Mouse (Mus musculus): ENCODE results near the gene Trpc1. TPM values are rescaled to one million over a fixed set of nuclear protein-coding genes. Genes with fewer than 3 reads are reported as not detected.
A peak's percentile ranks its signal among the peaks of the same experiment; 100 is the strongest.

Trpc1 gene
- total RNA-seq (2015; ENCODE audit: low replicate concordance) = not detected in 2 replicates
- total RNA-seq (2017; ENCODE audit: low replicate concordance) = 0.43 TPM in 1 of 2 replicates, not detected in the other

DNA sequence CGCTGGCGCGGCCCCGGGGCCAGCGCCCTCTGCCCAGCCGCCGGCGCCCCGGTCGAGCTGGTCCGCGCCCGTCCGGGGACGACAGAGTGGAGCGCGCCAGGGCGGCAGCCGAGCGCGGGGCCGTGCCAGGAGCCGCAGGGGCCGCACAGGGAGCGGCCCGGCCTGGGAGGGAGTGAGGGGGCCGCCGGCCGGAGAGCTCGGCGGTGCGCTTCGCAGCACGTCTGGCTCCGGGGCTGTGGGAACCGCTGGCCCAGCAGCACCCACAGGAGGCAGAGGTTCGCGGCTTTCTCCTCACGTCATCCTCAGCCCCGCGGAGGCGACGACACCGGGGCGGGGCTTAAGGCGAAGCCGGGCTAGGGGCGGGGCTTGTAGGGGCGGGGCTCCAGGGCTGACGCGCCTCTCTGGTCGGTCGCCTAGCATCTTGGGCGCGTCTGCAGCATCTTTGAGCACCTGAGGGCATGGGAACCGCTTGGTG is at the start of gene Trpc1:
Trpc1 (minus strand) TSS at position 339 of the 475 bp plus-strand sequence.
- ATAC-seq (replicated peaks; ENCODE audit: low FRiP score, poor library complexity, severe bottlenecking) = peak; percentile 92

DNA sequence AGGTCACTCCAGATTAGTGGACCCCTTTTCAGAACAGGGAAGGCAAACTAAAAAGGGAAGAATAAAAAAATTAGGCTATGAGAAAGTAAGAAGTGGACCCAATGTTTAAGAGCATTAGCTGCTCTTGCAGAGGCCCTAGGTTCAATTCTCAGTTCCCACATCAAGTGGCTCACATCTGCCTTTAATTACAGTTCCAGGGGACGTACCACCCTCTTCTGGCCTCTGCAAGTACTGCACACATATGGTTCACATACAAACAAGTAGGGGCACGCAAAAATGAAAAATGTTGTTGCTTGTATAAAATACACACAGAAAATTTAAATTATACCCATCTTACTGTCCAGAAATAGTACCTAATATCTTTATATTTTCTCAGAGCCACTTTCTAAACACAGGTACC is 46.1 kb upstream of the Trpc1 start:
- ATAC-seq (replicated peaks; ENCODE audit: low FRiP score, poor library complexity, severe bottlenecking) = no peak

DNA sequence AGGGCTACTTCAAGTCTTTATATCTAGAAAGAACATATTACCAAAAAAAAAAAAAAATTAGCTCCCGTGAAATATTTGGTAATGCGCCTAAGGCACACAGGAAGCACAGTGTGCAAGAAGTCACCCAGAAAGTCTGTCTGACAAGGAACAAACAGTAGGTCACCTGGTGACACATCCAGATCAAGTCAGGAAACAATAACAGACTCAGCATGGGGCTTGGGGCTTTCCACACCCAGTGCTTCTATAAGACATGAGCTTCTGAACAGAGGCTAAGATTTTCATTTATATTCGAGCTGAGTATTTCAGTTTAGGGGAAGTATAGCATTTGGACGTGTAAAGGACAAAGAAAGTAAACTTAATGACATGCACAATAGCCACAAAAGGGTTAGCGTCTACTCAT is 45.7 kb upstream of the Trpc1 start:
- ATAC-seq (replicated peaks; ENCODE audit: low FRiP score, poor library complexity, severe bottlenecking) = no peak

DNA sequence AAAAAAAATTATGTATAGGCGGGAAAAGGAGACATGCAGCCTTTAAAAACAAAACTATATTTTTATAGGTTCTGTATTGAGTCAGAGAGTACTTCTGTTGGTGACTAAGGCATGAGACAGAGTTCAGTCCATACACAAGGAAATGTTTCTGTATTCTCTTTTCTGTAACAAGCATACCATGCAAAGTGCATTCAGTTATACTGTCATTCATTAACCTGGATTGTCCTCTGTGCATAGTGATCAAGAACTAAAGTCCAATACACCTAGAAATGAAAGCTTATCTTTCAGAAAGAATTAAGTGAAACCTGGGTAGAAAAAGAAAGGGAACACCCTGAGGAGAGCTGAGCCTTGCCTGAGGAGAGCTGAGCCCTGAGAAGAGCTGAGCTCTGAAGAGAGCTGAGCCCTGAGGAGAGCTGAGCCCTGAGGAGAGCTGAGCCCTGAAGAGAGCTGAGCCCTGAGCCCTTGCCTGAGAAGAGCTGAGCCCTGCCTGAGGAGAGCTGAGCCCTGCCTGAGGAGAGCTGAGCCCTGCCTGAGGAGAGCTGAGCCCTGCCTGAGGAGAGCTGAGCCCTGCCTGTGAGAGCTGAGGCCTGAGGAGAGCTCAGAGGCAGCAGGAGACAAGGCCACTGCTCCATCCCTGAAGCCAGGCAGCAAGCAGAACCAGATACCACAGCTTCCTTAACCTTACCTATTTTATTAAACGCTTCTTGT is 45.1 kb upstream of the Trpc1 start:
- no peak for ATAC-seq (replicated peaks; ENCODE audit: low FRiP score, poor library complexity, severe bottlenecking)

DNA sequence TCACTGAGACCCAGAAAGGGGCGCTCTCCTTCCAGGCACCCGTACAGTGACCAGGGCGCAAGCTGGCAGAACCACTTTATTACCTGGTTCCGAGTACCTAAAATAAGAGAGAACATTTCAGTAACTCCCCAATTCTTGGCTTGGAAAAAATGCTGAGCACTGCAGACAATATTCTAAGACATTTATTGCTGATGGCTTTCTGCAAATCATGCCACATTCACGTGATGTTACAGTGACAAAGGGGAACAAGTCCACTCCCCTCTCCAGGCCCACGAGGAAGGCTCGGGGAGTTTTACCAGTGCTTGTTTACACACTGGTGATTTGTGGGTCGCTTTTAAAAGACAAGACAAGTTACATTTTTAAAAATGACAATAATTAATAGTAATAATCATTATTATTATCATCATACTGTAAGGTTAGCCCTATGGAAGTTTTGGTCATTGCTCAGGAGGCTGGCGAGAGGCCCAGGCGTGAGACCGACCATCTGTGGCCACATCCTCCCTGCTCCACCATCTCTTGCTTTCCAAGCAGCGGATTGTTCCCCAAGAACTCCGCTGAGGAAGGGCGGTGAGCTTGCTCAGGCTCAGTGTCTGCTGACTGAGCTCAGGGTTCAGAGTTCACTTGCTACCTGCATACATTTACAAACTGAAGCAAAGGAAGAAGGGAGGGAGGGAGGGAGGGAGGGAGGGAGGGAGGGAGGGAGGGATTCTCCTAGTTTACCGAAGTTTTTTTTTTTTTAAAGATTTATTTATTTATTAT is 44.0 kb upstream of the Trpc1 start:
- ATAC-seq (replicated peaks; ENCODE audit: low FRiP score, poor library complexity, severe bottlenecking) = no peak

DNA sequence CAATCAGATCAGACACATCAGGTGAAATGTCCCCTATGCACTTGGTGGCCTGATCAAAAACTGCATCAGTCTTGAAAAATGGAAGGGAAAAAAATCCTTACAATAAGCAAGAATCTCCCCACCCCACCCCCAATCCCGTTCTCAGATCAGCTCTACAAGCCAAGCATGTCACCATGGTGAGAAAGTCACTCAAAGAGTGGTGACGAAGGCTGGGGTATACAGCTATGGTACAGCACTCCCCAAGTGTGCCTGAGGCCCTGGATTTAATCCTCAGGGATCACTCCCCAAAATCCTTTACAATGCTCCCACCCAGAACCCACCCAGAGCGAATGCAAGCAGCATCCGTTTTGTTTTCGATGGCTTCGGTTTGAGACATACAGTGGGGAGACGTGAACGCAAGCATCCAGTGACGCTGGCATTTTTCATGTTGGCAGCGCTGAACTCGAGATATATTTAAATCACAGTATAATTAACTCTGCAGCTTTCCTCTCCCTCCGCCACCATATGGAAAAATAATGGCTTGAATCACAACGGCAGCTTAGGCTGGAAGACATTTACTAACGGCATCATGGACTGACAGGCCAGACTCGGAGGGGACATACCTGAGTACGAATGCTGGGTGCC is 34.8 kb upstream of the Trpc1 start:
- no peak for ATAC-seq (replicated peaks; ENCODE audit: low FRiP score, poor library complexity, severe bottlenecking)

DNA sequence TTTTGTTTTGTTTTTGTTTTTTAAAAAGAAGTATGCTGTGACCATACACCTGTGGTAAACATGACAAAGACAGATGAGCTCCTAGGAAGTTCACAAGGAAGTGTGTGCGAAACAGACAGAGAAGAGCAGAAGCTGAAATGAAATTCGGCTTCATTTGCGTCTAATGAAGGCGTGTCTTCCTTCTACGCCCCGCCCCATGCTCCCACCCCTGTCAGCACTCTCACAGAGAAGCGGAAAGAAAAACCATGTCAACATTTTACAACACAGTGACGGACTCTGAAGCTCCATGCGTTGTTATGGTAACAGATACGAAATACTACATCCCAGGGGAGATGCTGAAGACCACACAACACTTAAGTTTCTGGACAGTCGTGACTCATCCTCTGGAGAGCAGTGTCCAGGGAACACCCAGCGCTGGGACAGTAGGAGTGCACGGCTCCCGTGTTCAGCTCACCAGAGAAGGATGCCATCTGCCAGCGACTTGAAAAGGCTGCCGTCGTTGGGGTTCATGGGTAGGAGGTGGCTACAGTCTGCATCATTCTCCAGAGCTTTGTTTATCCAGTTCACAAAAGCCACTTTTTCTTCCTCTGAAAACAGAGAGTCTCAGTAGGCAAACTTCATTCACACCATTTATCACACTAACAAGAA is 33.6 kb upstream of the Trpc1 start:
- no peak for ATAC-seq (replicated peaks; ENCODE audit: low FRiP score, poor library complexity, severe bottlenecking)

DNA sequence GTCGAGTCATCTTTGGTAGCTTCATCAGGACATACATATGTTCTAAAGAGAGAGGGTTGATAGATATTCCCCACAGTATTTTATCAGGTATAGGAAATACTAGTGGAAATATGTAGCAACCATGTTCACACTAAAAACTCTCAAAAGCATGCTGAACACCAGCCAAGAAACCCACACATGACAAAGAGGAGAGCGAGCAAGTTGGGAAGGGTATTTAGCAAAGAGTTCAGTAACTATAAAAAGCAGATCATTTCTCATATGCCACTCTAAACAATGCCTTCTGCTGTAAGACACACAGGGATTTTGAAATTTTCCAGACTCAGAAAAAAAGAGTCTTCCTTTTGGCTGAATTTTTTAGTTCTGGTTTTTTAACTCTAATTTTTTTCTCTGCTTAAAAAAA is 21.5 kb upstream of the Trpc1 start:
- ATAC-seq (replicated peaks; ENCODE audit: low FRiP score, poor library complexity, severe bottlenecking) = no peak

DNA sequence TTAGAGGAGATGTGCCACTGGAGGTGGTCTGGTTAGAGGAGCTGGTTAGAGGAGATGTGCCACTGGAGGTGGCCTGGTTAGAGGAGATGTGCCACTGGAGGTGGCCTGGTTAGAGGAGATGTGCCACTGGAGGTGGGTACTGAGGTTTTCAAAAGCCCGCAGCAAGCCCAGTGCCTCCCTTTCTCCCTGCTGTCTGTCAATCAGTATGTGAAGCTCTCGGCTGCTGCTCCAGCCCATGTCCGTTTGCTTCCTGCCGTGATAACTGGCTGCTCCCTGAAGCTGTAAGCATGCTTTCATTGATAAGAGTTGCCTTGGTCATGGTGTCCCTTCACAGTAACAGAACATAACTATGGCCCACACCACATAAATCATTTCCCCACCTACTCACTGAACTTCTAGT is 13.0 kb upstream of the Trpc1 start:
- ATAC-seq (replicated peaks; ENCODE audit: low FRiP score, poor library complexity, severe bottlenecking) = no peak

DNA sequence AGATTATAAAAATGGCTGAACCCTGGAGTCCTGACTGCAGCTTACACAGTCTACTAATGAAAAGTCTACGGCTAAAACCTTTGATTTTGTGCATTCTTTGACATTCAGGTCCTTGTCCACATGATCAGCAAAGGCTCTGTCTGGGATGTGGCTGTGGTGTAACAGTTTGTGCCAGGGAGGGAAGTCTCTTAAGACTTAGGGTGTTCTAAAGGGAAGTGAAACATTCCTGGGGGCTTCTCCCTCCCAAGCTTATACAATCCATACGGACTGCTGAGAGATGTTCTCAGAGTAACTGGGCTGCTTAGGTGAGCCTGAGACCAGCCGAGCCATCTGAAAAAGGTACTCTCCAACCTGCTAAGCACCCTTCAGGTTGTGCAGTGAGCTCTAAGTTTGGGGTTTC is 12.1 kb upstream of the Trpc1 start:
- no peak for ATAC-seq (replicated peaks; ENCODE audit: low FRiP score, poor library complexity, severe bottlenecking)

DNA sequence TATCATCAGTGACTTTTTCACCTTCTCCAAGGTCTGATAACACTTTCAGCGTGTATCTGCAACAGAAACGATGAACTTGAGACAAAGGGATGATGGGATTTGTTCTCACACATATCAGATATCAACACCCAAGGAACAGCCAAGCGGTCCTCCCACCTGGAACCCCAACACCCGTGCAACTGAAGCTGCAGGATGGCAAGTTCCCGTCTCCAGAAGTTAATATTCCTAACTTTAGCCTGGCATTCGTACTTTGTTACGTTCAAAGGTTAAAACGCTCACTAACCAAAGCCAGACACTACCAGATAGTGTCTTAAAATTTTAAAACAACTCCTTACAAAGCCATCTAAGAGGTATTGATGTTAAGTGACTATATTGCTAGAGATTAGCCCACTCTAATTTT is 11.2 kb upstream of the Trpc1 start:
- no peak for ATAC-seq (replicated peaks; ENCODE audit: low FRiP score, poor library complexity, severe bottlenecking)

DNA sequence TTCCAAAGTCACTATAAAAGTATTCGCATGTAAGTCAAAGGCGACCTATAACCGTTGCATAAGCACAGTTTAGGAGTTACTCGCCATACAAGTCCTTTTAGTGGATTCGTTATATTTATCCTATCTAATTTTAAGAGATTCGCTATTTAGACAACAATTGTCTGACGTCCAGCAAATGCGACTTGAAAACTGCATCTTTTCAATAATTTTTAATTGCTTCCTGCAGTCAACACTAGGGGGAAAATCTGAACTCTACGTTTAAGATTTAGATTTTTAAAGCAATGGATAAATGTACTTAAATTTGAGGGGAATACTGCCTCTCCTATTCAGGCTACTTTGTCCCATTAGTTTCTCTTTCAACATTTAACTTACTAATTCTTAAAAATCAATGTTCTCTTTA is 571 bp upstream of the Trpc1 start:
- ATAC-seq (replicated peaks; ENCODE audit: low FRiP score, poor library complexity, severe bottlenecking) = no peak

DNA sequence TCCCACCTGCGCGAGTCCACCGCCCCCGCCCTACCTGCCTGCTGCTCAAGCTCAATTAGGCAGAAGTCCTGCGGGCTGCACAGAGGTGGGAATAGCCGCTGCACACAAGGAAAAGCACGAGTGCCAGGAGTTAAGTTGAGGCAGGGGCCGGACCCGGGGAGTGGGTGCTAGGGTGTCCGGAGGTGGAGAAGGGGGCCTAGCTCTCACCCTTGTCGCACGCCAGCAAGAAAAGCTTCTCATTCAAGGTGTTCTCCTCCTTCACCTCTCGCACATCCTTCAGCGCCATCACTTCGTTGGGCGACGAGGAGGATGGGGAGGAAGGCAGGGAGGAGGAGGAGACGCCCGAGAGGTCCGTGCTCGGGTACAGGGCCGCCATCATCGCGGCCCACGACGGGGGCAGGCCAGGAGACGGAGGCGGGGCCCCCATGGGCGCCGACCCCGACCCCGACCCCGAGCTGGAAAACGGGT is 680 bp downstream of the Trpc1 start:
- ATAC-seq (replicated peaks; ENCODE audit: low FRiP score, poor library complexity, severe bottlenecking) = no peak

DNA sequence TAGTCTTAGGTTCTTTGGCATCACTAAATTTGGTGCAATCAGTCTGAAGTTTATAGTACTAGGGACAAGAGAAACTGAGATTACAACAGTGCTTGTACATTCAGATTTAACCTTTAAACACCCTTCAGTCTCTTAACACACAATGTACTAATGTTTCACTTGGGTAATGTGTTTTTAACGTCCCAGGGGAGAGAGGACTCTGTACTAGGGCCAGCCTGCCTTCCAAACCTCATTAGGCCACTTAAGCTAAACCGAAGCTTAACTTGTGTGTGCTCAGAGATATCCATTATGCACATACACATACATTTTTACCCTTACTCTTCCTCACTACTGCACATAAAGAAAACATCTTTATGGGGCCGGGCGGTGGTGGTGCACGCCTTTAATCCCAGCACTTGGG is 2.9 kb downstream of the Trpc1 start:
- ATAC-seq (replicated peaks; ENCODE audit: low FRiP score, poor library complexity, severe bottlenecking) = no peak

DNA sequence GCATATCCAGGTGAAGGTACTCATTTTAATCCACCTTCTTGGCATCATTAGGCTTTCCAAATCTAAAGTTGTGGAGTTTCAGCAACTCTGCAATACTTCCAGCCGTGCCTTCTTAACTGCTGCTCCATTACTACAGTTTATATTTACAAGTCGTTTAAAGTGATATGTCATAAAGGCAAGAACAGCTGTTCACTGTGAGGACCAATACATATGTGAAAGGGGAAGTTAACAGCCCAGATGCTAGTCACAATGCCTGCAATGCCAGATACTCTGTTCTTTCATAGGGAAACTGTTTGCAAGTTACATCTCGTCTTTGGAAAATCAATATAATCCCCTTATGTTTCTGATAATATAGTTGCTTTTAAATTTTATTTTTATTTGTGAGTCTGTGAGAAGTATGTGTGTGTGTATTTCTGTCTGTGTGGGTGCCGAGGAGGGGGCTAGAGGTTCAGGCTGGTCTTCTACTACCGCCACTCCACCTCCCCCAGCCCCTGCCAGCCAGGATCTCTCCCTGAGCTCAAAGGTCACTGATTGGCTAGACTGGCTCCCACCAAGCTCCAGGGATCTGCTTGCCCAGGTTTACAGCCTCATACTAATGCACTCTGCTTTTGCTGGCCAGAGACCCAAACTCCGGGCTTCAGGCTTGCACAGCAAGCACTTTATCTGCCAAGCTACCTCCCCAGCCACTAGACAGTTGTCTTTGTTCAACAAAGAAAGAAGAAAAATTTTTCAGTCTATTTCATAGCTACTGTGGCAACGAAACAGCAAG is 5.1 kb downstream of the Trpc1 start:
- ATAC-seq (replicated peaks; ENCODE audit: low FRiP score, poor library complexity, severe bottlenecking) = no peak

DNA sequence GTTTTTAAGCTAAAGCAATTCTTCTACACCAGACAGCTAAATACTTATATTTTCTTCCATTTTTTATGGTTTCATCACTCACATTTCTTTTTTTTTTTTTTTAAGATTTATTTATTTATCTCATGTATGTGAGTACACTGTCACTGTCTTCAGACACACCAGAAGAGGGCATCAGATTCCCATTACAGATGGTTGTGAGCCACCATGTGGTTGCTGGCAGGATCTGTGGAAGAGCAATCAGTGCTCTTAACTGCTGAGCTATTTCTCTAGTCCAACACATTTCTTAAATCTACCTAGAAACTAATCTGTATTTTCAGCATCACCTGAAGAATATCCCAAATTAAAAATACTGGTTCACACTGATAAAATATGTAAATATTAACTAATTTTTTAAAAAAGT is 13.9 kb downstream of the Trpc1 start:
- ATAC-seq (replicated peaks; ENCODE audit: low FRiP score, poor library complexity, severe bottlenecking) = no peak

DNA sequence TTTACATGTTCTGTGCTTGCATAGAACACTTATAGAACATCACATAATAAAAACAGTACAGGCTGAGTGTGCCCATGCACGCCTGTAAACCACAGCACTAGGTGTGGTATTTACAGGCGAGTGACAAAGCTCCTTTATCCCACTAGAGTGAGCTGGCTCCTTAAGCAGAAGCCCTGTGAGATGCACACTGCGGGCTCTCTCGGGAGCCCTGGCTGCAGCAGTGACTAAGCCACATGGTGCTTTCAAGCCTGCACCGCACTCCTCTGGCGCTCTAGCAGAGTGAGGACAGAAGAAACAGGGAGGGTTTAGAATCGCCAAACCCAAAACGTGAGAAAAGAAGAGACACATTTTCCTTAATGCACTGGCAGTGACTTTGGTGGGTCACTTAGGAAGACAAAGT is 37.6 kb downstream of the Trpc1 start:
- no peak for ATAC-seq (replicated peaks; ENCODE audit: low FRiP score, poor library complexity, severe bottlenecking)

DNA sequence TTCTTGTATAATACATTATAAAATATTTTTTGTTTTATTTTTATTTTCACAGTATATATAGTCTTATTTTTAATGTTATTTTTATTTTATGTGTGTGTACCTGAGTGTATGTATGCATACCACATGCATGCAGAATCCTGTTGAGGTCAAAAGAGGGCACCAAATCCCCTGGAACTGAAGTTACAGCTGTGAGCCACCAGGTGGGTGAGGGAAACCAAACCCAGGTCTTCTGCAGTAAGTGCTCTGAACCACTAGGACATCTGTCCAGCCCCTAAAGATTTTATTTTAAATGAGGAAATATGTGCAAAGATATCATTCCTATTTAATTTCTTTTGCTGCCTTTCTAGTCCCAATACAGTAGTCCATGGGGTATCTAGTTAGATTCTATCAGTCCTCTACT is 41.2 kb downstream of the Trpc1 start:
- no peak; the same call in 1 of the 2 replicates for ATAC-seq (replicated peaks; ENCODE audit: low FRiP score, poor library complexity, severe bottlenecking)

DNA sequence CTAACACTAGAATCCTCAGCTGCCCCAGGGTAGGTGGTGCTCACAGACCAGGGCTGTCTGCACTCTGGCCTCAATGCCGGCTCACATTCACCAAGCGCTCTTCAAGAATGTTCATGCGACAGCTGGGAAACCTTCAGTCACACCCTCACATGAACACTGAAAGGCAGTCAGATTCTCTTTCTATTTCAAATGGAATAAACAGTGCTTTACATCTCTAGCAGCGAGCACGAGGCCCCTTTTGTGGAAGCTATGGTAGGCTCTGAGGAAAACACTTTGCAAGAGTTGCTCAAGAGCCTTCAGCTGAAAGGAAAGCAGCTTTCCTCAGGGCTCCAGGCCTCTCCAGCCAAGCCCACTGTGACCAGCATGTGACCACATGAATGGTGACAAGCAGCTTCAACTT is 44.8 kb downstream of the Trpc1 start:
- no peak for ATAC-seq (replicated peaks; ENCODE audit: low FRiP score, poor library complexity, severe bottlenecking)

DNA sequence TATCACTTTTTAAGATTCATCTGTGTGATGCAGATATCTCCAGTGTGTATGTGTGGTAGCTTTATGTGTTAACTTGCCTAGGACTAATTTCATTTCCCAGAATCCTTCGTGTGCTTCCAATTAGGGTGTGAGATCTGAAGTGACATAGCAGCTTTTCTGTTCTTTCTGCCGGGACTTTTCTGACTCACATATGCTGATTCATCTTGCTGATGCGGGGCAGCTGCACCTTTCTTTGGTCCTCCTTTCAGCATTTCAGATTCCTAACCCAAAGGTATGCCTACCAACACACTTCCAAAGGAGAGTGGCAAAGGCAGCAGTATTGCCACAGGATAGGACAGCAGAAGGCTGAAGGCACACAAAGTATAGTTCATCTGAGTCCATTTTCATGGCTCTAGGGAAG is 46.1 kb downstream of the Trpc1 start:
- no peak for ATAC-seq (replicated peaks; ENCODE audit: low FRiP score, poor library complexity, severe bottlenecking)

Data from erythroblast, adult 5-6 weeks (primary cell).